Mouse (Mus musculus) C2C12 (cell line): ENCODE measurements around the gene Rnf41.

ENCODE experiments used
- CTCF ChIP-seq: IDR thresholded peaks from one replicate; pipeline ENCODE4 v1.5.1; 2011; ENCODE audit not compliant: control insufficient read depth, insufficient read depth, insufficient read length
- MAX ChIP-seq: IDR thresholded peaks from one replicate; pipeline ENCODE4 v1.6.1; 2011; ENCODE audit warnings: mild to moderate bottlenecking, control low read depth
- USF1 ChIP-seq: IDR thresholded peaks from one replicate; pipeline ENCODE4 v1.6.1; 2011; ENCODE audit warnings: low read depth, mild to moderate bottlenecking, control low read depth, moderate library complexity

DNA sequence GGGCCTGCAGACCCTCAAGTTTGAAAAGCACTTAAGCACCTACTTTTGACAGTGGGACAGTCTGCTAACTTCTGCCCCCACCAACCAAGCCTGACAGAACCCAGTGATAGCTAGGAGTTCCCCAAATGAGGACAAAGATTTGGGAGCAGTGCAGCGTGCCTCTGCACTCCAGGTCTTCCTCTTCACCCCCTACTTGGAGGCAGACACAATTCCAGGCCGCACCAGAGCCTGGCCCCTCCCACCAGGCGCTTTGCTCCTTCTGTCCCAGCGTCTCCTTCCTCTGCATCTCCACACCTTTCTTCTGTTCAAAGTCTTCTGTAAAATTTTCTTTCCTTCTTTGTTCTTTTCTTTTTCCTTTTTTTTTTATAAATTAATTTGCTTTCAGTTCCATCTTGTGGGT is 78.3 kb downstream of the Rnf41 start:
- TF ChIP-seq CTCF (no peak), MAX (no peak), USF1 (no peak)
